In genomic region chr11:93886411-93887079, GRCm38 (mm10) we compare ENCODE assay signal across 8 mouse cellular contexts. TPM values are rescaled to one million over a fixed set of nuclear protein-coding genes. Genes with fewer than 3 reads are reported as not detected.
DNase-seq lines count a peak whose midpoint lies in the region; ATAC-seq and TF ChIP-seq lines count a peak whose summit lies in the region.

No protein-coding gene starts in this region.

- no peak for TF ChIP-seq EP300 in ES-Bruce4 (IDR thresholded peaks at IDR 0.05; ENCODE audit: insufficient read depth, low read depth, low read length)
- TF ChIP-seq EP300 in heart, adult 2 months (IDR thresholded peaks at IDR 0.05; ENCODE audit: insufficient read depth, low read depth, low read length): no peak

- 0 out of 2 replicates have a peak, but pooled peaks have one; percentile 3 for ATAC-seq in kidney, embryonic 15.5 days (replicated peaks; ENCODE audit: low FRiP score)
- no peak for ATAC-seq in inflammation-experienced regulatory T-cells, adult 6 months

- DNase-seq in 416B (ENCODE audit: low read depth): peak; percentile 58
- peak; percentile 69 to 70 for DNase-seq in cerebellum, postnatal 10 days
- DNase-seq in heart, adult 2 months: peak; percentile 19 to 31
- DNase-seq in lung, postnatal 14 days: peak; percentile 1
- peak; percentile 52 for DNase-seq in retina, embryonic 14.5 days (ENCODE audit: low spot score)

- under 1% methylated on average over 29 of the region's 34 CpGs for WGBS in heart, adult 2 months
- WGBS in kidney, embryonic 15.5 days: under 1% methylated on average over 34 of the region's 34 CpGs

- H3K4me3 ChIP-seq in ES-Bruce4 (ENCODE audit: low read depth, low read length): peak overlapping the region; percentile 72
- H3K4me3 ChIP-seq in heart, adult 2 months: peak overlapping the region; percentile 87
- H3K4me3 ChIP-seq in kidney, embryonic 15.5 days (replicated peaks): peak overlapping the region; percentile 96

- intact Hi-C loops in heart, adult 2 months (cut with DNase I): loop anchor here (5.0 kb wide), 1 partner anchor 71 kb away; the partner anchor contains the start of gene Nme2

- TF ChIP-seq POLR2A in ES-Bruce4 (IDR thresholded peaks at IDR 0.05; ENCODE audit: insufficient read depth, low read length): no peak
- TF ChIP-seq POLR2A in heart, adult 2 months (IDR thresholded peaks at IDR 0.05; ENCODE audit: insufficient read depth, low read depth, low read length): no peak

- H3K36me3 ChIP-seq in ES-Bruce4 (ENCODE audit: control insufficient read depth, insufficient read depth, low read length, poor library complexity, severe bottlenecking): peaks cover 26% of the 10 kb centered on the region
- peaks cover 6% of the 10 kb centered on the region for H3K36me3 ChIP-seq in heart, adult 2 months (ENCODE audit: control insufficient read depth, insufficient read depth, low read length)
- H3K36me3 ChIP-seq in kidney, embryonic 15.5 days: peaks cover 9% of the 10 kb centered on the region

- peaks cover 1% of the 10 kb centered on the region for H3K4me1 ChIP-seq in ES-Bruce4 (ENCODE audit: control insufficient read depth, insufficient read depth, low read length)
- peaks cover 8% of the 10 kb centered on the region for H3K4me1 ChIP-seq in heart, adult 2 months (ENCODE audit: control insufficient read depth, insufficient read depth, low read length)
- H3K4me1 ChIP-seq in kidney, embryonic 15.5 days: peaks cover 32% of the 10 kb centered on the region

- no peaks in the 10 kb centered on the region for H3K27me3 ChIP-seq in ES-Bruce4 (ENCODE audit: control insufficient read depth, insufficient read depth, low read length, poor library complexity, severe bottlenecking)
- no peaks in the 10 kb centered on the region for H3K27me3 ChIP-seq in heart, adult 2 months (ENCODE audit: control insufficient read depth, insufficient read depth, low read length)
- no peaks in the 10 kb centered on the region for H3K27me3 ChIP-seq in kidney, embryonic 15.5 days

- H3K27ac ChIP-seq in ES-Bruce4 (ENCODE audit: insufficient read depth, low read length): 0 out of 2 replicates have a peak overlapping the region, but pooled peaks have one; percentile 46
- peak overlapping the region; percentile 99 for H3K27ac ChIP-seq in heart, adult 2 months
- H3K27ac ChIP-seq in kidney, embryonic 15.5 days: peak overlapping the region; percentile 98

- no peaks in the 10 kb centered on the region for H3K9me3 ChIP-seq in ES-Bruce4 (replicated peaks; ENCODE audit: control insufficient read depth, insufficient read depth, low read length, poor library complexity, severe bottlenecking)
- H3K9me3 ChIP-seq in kidney, embryonic 15.5 days (replicated peaks): no peaks in the 10 kb centered on the region

- peak overlapping the region; percentile 98 for H3K9ac ChIP-seq in ES-Bruce4 (ENCODE audit: low read depth, poor library complexity, severe bottlenecking)
- H3K9ac ChIP-seq in heart, adult 2 months (ENCODE audit: low read depth, low read length): peak overlapping the region; percentile 81
- H3K9ac ChIP-seq in kidney, embryonic 15.5 days: peak overlapping the region; percentile 85

- peak overlapping the region; percentile 77 for H3K4me2 ChIP-seq in kidney, embryonic 15.5 days

- no peak for TF ChIP-seq CTCF in ES-Bruce4 (IDR thresholded peaks at IDR 0.05; ENCODE audit: low read depth, low read length)
- TF ChIP-seq CTCF in heart, adult 2 months (IDR thresholded peaks at IDR 0.05): no peak

- peaks cover 2% of the 10 kb centered on the region for H3K79me2 ChIP-seq in heart, adult 2 months (replicated peaks; ENCODE audit: control insufficient read depth, insufficient read depth, low read length)

RNA-seq across cellular contexts. Expression of gene Mbtd1, which starts 0.9 kb away (rescaled TPM):
- polyA plus RNA-seq in ES-Bruce4 (2011; ENCODE audit: insufficient read depth, insufficient read length, low read depth, missing spikeins): 150 and 155 TPM in 2 replicates
- 10 to 100 TPM; 10.8 to 12.3 TPM for total RNA-seq in heart, adult 2 months (2021)
- 3.0 and 4.6 TPM in 2 replicates for polyA plus RNA-seq in heart, adult 2 months (2012; rRNA removed)
- polyA plus RNA-seq in kidney, embryonic 15.5 days (2015; fragmentation: Nextera tagmentation; extraction: Ambion mirVana): 33.3 and 43.0 TPM in 2 replicates
- polyA plus RNA-seq in inflammation-experienced regulatory T-cells, adult 6 months (2017; shearing (Covaris generic)): 10 to 100 TPM; 27.2 to 32.8 (median 32.5) TPM

RNA-seq across cellular contexts. Expression of gene Utp18, which starts 1.0 kb away (rescaled TPM):
- 81.5 and 86.6 TPM in 2 replicates for polyA plus RNA-seq in ES-Bruce4 (2011; ENCODE audit: insufficient read depth, insufficient read length, low read depth, missing spikeins)
- 10 to 100 TPM in 1 of 2 experiments, 1 to 10 TPM in 1; 9.9 to 11.3 TPM for total RNA-seq in heart, adult 2 months (2021)
- polyA plus RNA-seq in heart, adult 2 months (2012; rRNA removed): 2.9 and 3.4 TPM in 2 replicates
- 29.1 and 30.5 TPM in 2 replicates for polyA plus RNA-seq in kidney, embryonic 15.5 days (2015; fragmentation: Nextera tagmentation; extraction: Ambion mirVana)
- 10 to 100 TPM; 13.8 to 16.7 (median 14.3) TPM for polyA plus RNA-seq in inflammation-experienced regulatory T-cells, adult 6 months (2017; shearing (Covaris generic))

Comparison
In these comparisons a context has a peak if more than half of its experiments do, and no peak if none do; other contexts are left out.
1. DNase-seq: peak in every context shown above with its lines; median percentile 70 in cerebellum, postnatal 10 days; 58 in 416B; 52 in retina, embryonic 14.5 days; 25 in heart, adult 2 months; 1 in lung, postnatal 14 days.
2. H3K27ac ChIP-seq: peak in every context shown above with its lines; median percentile 99 in heart, adult 2 months; 98 in kidney, embryonic 15.5 days; 46 in ES-Bruce4.